Mouse (Mus musculus): ENCODE measurements at regions not wholly inside any gene's neighbourhood (a gene's known extent, or its start where the extent isn't known, plus 50 kb on each side); places are given as distances from the start of the nearest gene placed in this dataset.

GRCm38 (mm10) chr8:34756916-34757315 lies 645.4 kb upstream of the Gm10131 start:
- TF ChIP-seq CTCF (conservative IDR thresholded peaks at IDR 0.05; ENCODE audit: low read length) (no peak), NANOG (IDR thresholded peaks at IDR 0.05; ENCODE audit: borderline replicate concordance, low read length) (no peak)

All from E14TG2a.4 (cell line).